Mouse (Mus musculus) urinary bladder, postnatal 36 days (tissue): ENCODE measurements around the gene Ppp1r3a.
"Not testable (repeated sequence)": the region's sequence is repeated elsewhere in the genome, so short reads cannot be mapped to it uniquely, and the experiment has no call there.

Source experiments
- DNase-seq, 2 experiments: peaks; one replicate each; pipeline ENCODE4 v3.0.0; 2022; ENCODE audit warnings: low spot score in 2 of 2, mixed read lengths in 1 of 2

The Ppp1r3a gene

DNA sequence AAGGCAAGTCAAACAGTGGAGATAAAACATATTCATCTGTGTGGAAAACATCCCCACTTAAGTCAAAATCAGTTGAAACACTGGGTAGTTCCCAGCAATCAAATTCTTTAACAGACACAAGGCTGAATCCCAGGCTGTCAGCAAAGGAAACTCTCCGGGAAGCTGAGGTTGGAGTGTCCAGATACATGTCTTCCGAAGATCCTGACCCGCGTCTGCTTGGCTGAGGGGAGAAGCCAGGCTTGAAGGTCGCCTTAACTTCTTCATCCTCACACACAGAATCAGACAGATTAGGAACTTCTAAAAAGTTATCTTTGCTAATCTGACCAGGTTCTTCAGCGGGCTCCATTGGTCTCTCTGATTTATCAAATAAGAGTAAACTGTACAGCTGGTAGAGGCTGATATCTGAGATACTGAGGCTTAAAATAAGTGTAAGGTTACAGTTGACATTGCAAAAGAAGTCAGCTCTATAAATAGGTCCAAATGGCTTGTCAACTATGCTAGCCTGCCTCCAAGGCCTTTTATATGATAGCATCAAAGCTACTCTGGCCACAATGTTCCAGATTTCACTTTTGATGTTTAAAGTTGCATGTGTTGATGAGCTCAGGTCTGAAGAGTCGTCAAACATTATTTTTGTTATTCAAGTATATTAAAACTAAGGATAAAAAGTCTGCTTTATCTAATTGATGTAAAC is at the start of gene Ppp1r3a:
TSS of gene Ppp1r3a (minus strand) at position 374 of the 691 bp plus-strand sequence.
- no peak for DNase-seq

DNA sequence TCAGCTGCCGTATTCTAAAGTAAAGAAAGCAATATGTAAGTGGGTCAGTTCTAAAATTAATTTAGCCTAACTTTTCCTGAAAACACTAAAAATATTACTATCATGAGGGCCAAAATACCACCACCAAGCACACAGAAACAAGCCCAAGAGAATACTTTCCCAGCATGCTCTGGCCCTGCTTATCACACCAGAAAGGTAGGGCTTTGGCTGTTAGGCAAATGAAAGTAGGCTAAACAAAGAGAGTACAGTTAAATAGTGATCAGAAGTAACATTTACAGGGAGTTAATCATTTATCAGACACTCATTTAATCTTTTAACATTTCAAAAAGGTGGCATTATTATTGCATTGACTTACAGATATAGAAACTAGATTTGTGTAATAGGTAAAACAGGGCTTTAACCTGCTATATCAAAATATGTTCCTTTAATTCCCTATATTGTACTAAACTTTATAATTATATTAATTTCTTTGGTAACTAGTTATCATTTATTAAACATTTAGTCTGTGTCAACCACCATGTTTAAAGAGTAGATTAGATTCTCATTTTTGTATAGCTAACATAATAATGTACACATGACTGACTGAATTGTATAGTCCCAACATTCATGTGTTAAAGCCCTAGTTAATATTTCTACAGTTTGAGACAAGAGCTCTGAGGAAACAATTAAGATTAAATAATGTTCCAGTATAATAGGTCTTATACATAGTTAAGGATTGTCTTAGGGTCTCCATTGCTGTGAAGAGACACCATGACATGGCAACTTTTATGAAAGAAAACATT is 32.3 kb upstream of the Ppp1r3a start:
- no peak for DNase-seq

- DNase-seq: no peak
Observed at GRCm38 (mm10) chr6:14777920-14778319, 22.8 kb upstream of the Ppp1r3a start.

- no peak for DNase-seq
Observed at GRCm38 (mm10) chr6:14771717-14772116, 16.6 kb upstream of the Ppp1r3a start.

GRCm38 (mm10) chr6:14757486-14757885 is 2.4 kb upstream of the Ppp1r3a start:
- DNase-seq: no peak

GRCm38 (mm10) chr6:14753512-14753911 is 1.6 kb downstream of the Ppp1r3a start:
- no peak for DNase-seq

DNA sequence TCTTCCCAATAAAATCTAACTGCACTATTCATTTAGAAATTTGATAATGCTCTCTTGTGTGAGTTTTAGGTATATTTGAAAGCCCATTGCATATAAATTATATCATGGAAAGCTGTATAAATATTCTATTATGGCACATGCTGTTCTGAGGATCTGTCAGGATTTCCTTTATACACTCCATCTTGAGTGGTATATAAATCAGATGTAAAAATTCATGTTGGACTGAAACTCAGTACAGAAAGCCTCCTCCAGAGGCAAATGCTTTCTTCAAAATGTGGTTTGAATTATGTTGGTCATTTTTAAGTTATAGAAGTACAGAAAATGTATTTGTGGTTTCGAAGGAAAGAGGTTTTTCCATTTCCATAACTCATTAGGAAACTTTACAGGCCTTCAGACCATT is 2.9 kb downstream of the Ppp1r3a start:
- no peak for DNase-seq

DNA sequence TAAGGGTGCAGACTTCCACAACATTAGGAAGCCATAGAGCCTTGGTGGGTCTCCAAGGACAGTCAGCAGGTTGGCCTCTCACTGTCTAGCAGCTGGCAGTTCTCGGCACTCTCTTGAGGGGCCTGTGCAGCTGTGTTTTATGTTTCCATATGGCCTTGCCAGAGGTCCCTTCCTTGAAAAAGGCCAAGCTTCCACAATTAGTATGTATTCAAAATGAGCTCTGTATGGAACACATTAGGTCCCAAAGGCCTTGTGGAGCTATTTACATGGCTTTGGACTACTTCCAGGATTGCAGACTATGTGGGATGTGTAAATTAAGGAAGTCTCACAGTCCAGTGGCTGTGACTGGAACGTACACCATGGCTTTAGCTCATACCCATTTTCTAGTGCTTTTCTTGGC is 8.1 kb downstream of the Ppp1r3a start:
- no peak for DNase-seq

GRCm38 (mm10) chr6:14736017-14736416 is 19.1 kb downstream of the Ppp1r3a start:
- no peak for DNase-seq

GRCm38 (mm10) chr6:14731011-14731410 is 24.1 kb downstream of the Ppp1r3a start:
- no peak for DNase-seq

DNA sequence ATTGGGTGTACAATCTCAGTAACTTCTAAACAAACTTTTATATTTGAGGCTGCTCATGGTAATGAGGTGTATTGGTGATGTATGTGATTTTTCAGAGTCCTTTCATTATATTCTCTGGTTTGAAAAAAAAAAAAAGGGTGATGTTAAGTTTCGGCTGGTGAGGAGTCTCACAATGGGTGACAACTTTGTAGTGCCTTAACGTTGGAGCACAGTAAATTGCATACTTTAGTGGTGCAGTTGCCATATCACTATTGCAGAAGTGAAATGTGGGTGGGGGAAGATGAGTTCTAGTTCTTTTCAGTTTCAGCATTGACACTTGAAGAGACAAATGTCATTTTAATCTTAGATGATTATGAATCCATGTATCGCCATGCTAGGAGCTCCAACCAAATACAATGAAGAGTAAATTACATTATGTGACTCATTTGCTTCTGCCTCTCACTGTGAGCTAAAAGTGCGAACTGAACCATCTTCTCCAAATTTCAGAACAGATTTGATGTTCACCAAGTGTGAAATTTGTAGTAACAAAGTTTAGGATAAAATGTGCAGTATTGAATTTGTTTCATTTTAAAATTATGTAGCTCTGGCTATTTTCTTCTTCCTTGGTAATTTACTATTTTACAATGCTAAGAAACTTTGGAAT is 34.2 kb downstream of the Ppp1r3a start:
- DNase-seq: no peak

DNA sequence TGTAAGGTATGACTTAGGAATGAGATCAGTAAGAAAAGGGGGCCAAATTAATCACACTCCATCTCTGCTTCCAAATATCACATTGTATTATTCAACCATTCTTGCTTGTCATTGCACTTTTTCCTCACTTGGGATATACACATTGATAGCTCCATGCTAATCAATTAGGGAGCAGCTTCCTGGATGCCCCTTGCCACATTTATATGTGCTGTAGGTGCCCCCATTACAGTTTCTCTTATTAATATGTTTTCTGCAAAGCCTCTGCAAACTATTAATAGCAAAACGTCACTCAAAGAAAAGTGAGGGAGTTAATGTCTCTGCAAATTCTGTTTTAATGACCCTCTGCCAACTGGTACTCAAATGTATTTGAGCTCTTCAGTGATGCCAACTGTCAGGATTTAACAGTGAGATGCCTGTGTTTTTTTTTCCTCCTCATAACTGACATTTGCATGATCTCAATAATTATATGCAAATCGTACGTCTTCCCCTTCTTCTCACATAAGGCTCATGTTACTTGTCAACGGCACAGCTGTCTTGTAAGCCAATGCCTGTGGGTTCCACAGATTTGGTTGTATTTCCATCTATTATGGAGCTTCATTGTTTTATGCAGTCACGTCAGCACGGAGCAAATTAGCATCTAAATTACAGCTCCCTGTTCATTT is 34.8 kb downstream of the Ppp1r3a start:
- no peak for DNase-seq

DNA sequence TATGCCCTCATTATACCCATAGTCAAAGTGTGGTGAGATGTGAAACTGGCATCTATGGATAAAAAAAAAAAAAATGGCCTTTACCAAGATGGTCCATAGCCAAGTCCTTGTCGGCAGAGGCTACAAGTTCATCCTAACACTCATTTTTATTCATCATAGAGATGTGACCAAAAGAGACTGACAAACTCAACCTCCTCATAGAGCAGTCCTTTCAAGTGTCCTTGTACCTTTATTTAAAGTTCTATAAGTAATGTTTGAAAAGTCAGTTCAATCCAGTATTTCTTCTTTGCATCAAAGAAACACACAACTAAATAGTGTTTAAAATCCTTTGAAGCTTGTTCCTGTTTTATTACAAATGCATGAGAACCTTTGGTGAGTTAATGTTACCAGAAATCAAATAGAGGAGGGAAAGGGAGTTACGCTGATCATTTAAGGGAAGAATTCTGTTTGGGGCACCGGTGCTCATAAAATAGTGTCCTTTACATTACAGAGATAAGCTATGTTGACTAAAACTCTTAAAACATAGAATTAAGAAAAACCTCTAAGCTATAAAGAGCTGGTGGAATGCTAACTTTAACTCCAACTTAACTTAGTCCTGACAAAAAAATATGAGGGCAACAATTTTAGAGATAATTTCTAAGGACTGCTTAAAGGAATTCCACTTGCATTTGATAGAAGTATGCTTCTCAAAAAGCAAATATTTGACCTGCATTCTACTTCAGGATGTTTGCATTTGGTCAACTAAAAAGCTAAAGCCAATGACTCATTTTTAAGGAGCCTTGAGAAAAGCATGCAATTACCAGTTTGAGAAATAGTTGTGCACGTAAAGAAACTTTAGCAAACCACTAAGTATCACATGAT is 39.7 kb downstream of the Ppp1r3a start:
- DNase-seq: no peak

GRCm38 (mm10) chr6:14712146-14712545 is 42.9 kb downstream of the Ppp1r3a start:
- DNase-seq: no peak

GRCm38 (mm10) chr6:14700030-14700429 is 55.0 kb downstream of the Ppp1r3a start:
- no peak for DNase-seq

- DNase-seq: not testable (repeated sequence)
Observed at GRCm38 (mm10) chr6:14679231-14679887, 75.7 kb downstream of the Ppp1r3a start.

- not testable (repeated sequence) for DNase-seq
Observed at GRCm38 (mm10) chr6:14668966-14669365, 86.1 kb downstream of the Ppp1r3a start.

DNA sequence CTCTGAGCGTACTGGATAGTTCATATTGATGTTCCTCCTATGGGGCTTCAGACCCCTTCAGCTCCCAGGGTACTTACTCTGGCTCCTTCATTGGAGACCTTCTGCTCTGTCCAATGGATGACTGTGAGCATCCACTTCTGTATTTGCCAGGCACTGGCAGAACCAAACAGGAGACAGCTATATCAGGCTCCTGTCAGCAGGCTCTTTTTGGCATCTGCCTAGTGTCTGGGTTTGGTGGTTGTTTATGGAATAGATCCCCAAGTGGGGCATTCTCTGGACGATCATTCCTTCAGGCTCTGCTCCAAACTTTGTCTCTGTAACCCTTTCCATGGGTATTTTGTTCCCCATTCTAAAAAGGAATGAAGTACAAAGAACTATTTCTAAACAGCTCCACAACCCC is 87.4 kb downstream of the Ppp1r3a start:
- DNase-seq: not testable (repeated sequence)
